Mouse (Mus musculus) gastrocnemius, postnatal 25 days (tissue): Measurements from ENCODE around the gene Lrrc23. TPM values are rescaled to one million over a fixed set of nuclear protein-coding genes. Genes with fewer than 3 reads are reported as not detected.
"Not testable (repeated sequence)": the region's sequence is repeated elsewhere in the genome, so short reads cannot be mapped to it uniquely, and the experiment has no call there.

Experiments
- DNase-seq: peaks from one replicate; pipeline ENCODE4 v3.0.0; 2022
- total RNA-seq, 2 experiments: library from RNA; stranded (reverse); gene quantifications; 1 replicate in 1 of 2; 2 replicates in 1 of 2; pipeline ENCODE4 v1.2.3; 2021

Gene Lrrc23
- total RNA-seq, 2 experiments from 2014 or later = 0.18 TPM; not detected in 1

GRCm38 (mm10) chr6:124807986-124808357 lies 28.4 kb upstream of the Lrrc23 start:
- no peak for DNase-seq

- DNase-seq = no peak
Measured at GRCm38 (mm10) chr6:124807366-124807765, 27.8 kb upstream of the Lrrc23 start.

GRCm38 (mm10) chr6:124806446-124807140 lies 27.1 kb upstream of the Lrrc23 start:
- DNase-seq = no peak

- peak; percentile 94 for DNase-seq
Measured at GRCm38 (mm10) chr6:124805341-124806321, 26.1 kb upstream of the Lrrc23 start.

GRCm38 (mm10) chr6:124804341-124804740 lies 24.8 kb upstream of the Lrrc23 start:
- DNase-seq = no peak

GRCm38 (mm10) chr6:124803691-124804090 lies 24.2 kb upstream of the Lrrc23 start:
- DNase-seq = not testable (repeated sequence)

GRCm38 (mm10) chr6:124803061-124803460 lies 23.5 kb upstream of the Lrrc23 start:
- no peak for DNase-seq

GRCm38 (mm10) chr6:124802400-124802799 lies 22.9 kb upstream of the Lrrc23 start:
- DNase-seq = not testable (repeated sequence)

GRCm38 (mm10) chr6:124796200-124796599 lies 16.7 kb upstream of the Lrrc23 start:
- no peak for DNase-seq

- no peak for DNase-seq
Measured at GRCm38 (mm10) chr6:124795781-124796180, 16.3 kb upstream of the Lrrc23 start.

GRCm38 (mm10) chr6:124791911-124792310 lies 12.4 kb upstream of the Lrrc23 start:
- DNase-seq = no peak

GRCm38 (mm10) chr6:124790121-124790520 lies 10.6 kb upstream of the Lrrc23 start:
- no peak for DNase-seq

GRCm38 (mm10) chr6:124789519-124789918 lies 10.0 kb upstream of the Lrrc23 start:
- no peak for DNase-seq

- DNase-seq = no peak
Measured at GRCm38 (mm10) chr6:124787722-124788121, 8.2 kb upstream of the Lrrc23 start.

- DNase-seq = no peak
Measured at GRCm38 (mm10) chr6:124786756-124787420, 7.4 kb upstream of the Lrrc23 start.

GRCm38 (mm10) chr6:124782436-124782835 lies 2.9 kb upstream of the Lrrc23 start:
- DNase-seq = no peak

GRCm38 (mm10) chr6:124780917-124781316 lies 1.4 kb upstream of the Lrrc23 start:
- no peak for DNase-seq

- DNase-seq = no peak
Measured at GRCm38 (mm10) chr6:124779984-124780416, 473 bp upstream of the Lrrc23 start.

- no peak for DNase-seq
Measured at GRCm38 (mm10) chr6:124770511-124770910, 9.0 kb downstream of the Lrrc23 start.

- DNase-seq = no peak
Measured at GRCm38 (mm10) chr6:124770013-124770412, 9.5 kb downstream of the Lrrc23 start.

GRCm38 (mm10) chr6:124769101-124769765 lies 10.3 kb downstream of the Lrrc23 start, which contains the start of gene Eno2:
Gene Eno2, minus strand, starts transcription at chr6:124769673.
- peak; percentile 60 for DNase-seq

GRCm38 (mm10) chr6:124768704-124769044 lies 10.9 kb downstream of the Lrrc23 start:
- no peak for DNase-seq
